Mouse (Mus musculus) heart, adult 11 months (tissue): ENCODE results near the gene Olfml3.

Experiments used
- DNase-seq: peaks from one replicate; pipeline ENCODE4 v3.0.0; 2022

Gene Olfml3

GRCm38 (mm10) chr3:103705426-103705825 is 32.4 kb downstream of the Olfml3 start:
- DNase-seq: peak; percentile 17

GRCm38 (mm10) chr3:103704661-103705060 is 33.1 kb downstream of the Olfml3 start:
- DNase-seq: peak; percentile 61

- DNase-seq: peak; percentile 56
Observed at GRCm38 (mm10) chr3:103696388-103696925, 41.3 kb downstream of the Olfml3 start.

- peak; percentile 65 for DNase-seq
Observed at GRCm38 (mm10) chr3:103695556-103695955, 42.2 kb downstream of the Olfml3 start.

GRCm38 (mm10) chr3:103690506-103690905 is 47.3 kb downstream of the Olfml3 start:
- DNase-seq: peak; percentile 93

GRCm38 (mm10) chr3:103689043-103689442 is 48.8 kb downstream of the Olfml3 start:
- DNase-seq: no peak

- no peak for DNase-seq
Observed at GRCm38 (mm10) chr3:103683966-103684319, 53.9 kb downstream of the Olfml3 start.

- DNase-seq: peak; percentile 76
Observed at GRCm38 (mm10) chr3:103683234-103683965, 54.4 kb downstream of the Olfml3 start.

GRCm38 (mm10) chr3:103682473-103682872 is 55.3 kb downstream of the Olfml3 start:
- DNase-seq: peak; percentile 45

GRCm38 (mm10) chr3:103678811-103679210 is 59.0 kb downstream of the Olfml3 start:
- DNase-seq: peak; percentile 64

GRCm38 (mm10) chr3:103672716-103673115 is 65.1 kb downstream of the Olfml3 start:
- no peak for DNase-seq
